Mouse (Mus musculus) forebrain, embryonic 12.5 days (tissue): Measurements from ENCODE around the gene Trim40. TPM values are rescaled to one million over a fixed set of nuclear protein-coding genes. Genes with fewer than 3 reads are reported as not detected.

Experiments used
- ATAC-seq: fragments of 200-750 bp; cut with Nextera tagmentation; 2 replicates; pipeline ENCODE4 v1.8.0; 2017; ENCODE audit warnings: moderate TSS enrichment; ENCODE audit not compliant: low FRiP score
- H3K27ac ChIP-seq: fragments of 300-500 bp; sonication (generic); 2 replicates; pipeline ENCODE4 v1.5.1; 2016; ENCODE audit warnings: mild to moderate bottlenecking
- H3K27me3 ChIP-seq: fragments of 300-500 bp; sonication (generic); 2 replicates; pipeline ENCODE4 v1.6.1; 2016; ENCODE audit warnings: mild to moderate bottlenecking
- H3K36me3 ChIP-seq: fragments of 300-500 bp; sonication (generic); replicated peaks from 2 replicates; pipeline ENCODE4 v1.6.1; 2016; ENCODE audit warnings: mild to moderate bottlenecking
- H3K4me1 ChIP-seq: fragments of 300-500 bp; sonication (generic); 2 replicates; pipeline ENCODE4 v1.6.1; 2016
- H3K4me2 ChIP-seq: fragments of 300-500 bp; sonication (generic); 2 replicates; pipeline ENCODE4 v1.6.1; 2016; ENCODE audit warnings: mild to moderate bottlenecking, moderate library complexity
- H3K4me3 ChIP-seq: fragments of 300-500 bp; sonication (generic); replicated peaks from 2 replicates; pipeline ENCODE4 v1.5.1; 2016; ENCODE audit warnings: mild to moderate bottlenecking
- H3K9ac ChIP-seq: fragments of 300-500 bp; sonication (generic); 2 replicates; pipeline ENCODE4 v1.6.1; 2016; ENCODE audit warnings: mild to moderate bottlenecking
- H3K9me3 ChIP-seq: fragments of 300-500 bp; sonication (generic); 2 replicates; pipeline ENCODE4 v1.6.1; 2016
- WGBS: fragments of 180-500 bp; shearing (Covaris S2); methylation state at CpG from one replicate; pipeline ENCODE4 v1.1.7; 2016; 5-methylcytosine and 5-hydroxymethylcytosine counted together
- polyA plus RNA-seq: library from polyadenylated mRNA; unstranded; fragments of >200 nt; fragmentation: Nextera tagmentation; extraction: Ambion mirVana; gene quantifications from 2 replicates; pipeline ENCODE4 v1.2.1, GENCODE M21; 2016

Trim40 gene
- polyA plus RNA-seq, 1 experiment from 2014 or later, result not detected

GRCm38 (mm10) chr17:36851627-36852026 lies 38.3 kb downstream of the Trim40 start:
- Histone ChIP-seq H3K4me1 (no peaks in the 10 kb centered on the region), H3K4me2 (no peak overlapping the region), H3K9ac (no peak overlapping the region), H3K36me3 (peaks cover 59% of the 10 kb centered on the region), H3K9me3 (no peaks in the 10 kb centered on the region), H3K27ac (no peak overlapping the region), H3K4me3 (no peak overlapping the region), H3K27me3 (no peaks in the 10 kb centered on the region)
- 90% methylated on average over 5 of the region's 5 CpGs for WGBS
- no peak for ATAC-seq

- H3K9me3 ChIP-seq, result no peaks in the 10 kb centered on the region
- H3K4me2 ChIP-seq, result no peak overlapping the region
- WGBS, result 83% methylated on average over 5 of the region's 5 CpGs
- no peak overlapping the region for H3K4me3 ChIP-seq
- ATAC-seq, result no peak
- H3K36me3 ChIP-seq, result peaks cover 55% of the 10 kb centered on the region
- H3K27ac ChIP-seq, result no peak overlapping the region
- H3K4me1 ChIP-seq, result no peaks in the 10 kb centered on the region
- no peaks in the 10 kb centered on the region for H3K27me3 ChIP-seq
- no peak overlapping the region for H3K9ac ChIP-seq
These were observed 38.7 kb downstream of the Trim40 start for GRCm38 (mm10) chr17:36851200-36851599.

- H3K27me3 ChIP-seq, result no peaks in the 10 kb centered on the region
- H3K27ac ChIP-seq, result no peak overlapping the region
- no peaks in the 10 kb centered on the region for H3K9me3 ChIP-seq
- no peak overlapping the region for H3K9ac ChIP-seq
- 94% methylated on average over 2 of the region's 2 CpGs for WGBS
- no peaks in the 10 kb centered on the region for H3K4me1 ChIP-seq
- ATAC-seq, result no peak
- peaks cover 45% of the 10 kb centered on the region for H3K36me3 ChIP-seq
- no peak overlapping the region for H3K4me2 ChIP-seq
- no peak overlapping the region for H3K4me3 ChIP-seq
These were observed 39.9 kb downstream of the Trim40 start for GRCm38 (mm10) chr17:36849992-36850391.

GRCm38 (mm10) chr17:36848911-36849310 lies 41.0 kb downstream of the Trim40 start:
- 90% methylated on average over 5 of the region's 5 CpGs for WGBS
- H3K27ac ChIP-seq, result no peak overlapping the region

GRCm38 (mm10) chr17:36844725-36845124 lies 45.2 kb downstream of the Trim40 start:
- 90% methylated on average over 1 of the region's 1 CpGs for WGBS

More at GRCm38 (mm10) chr17:36848911-36849310, 41.0 kb downstream of the Trim40 start:
- Histone ChIP-seq H3K4me3 (no peak overlapping the region), H3K9me3 (no peaks in the 10 kb centered on the region), H3K36me3 (peaks cover 34% of the 10 kb centered on the region), H3K9ac (no peak overlapping the region), H3K4me2 (no peak overlapping the region), H3K4me1 (no peaks in the 10 kb centered on the region), H3K27me3 (no peaks in the 10 kb centered on the region)
- ATAC-seq, result no peak

GRCm38 (mm10) chr17:36844286-36844719 lies 45.6 kb downstream of the Trim40 start:
- Histone ChIP-seq H3K36me3 (0 out of 2 replicates have a peak, but pooled peaks cover 3% of the 10 kb centered on the region), H3K4me1 (no peaks in the 10 kb centered on the region), H3K9ac (no peak overlapping the region), H3K4me2 (no peak overlapping the region), H3K9me3 (no peaks in the 10 kb centered on the region), H3K27ac (no peak overlapping the region), H3K4me3 (no peak overlapping the region), H3K27me3 (no peaks in the 10 kb centered on the region)
- ATAC-seq, result no peak

More at GRCm38 (mm10) chr17:36844725-36845124, 45.2 kb downstream of the Trim40 start:
- Histone ChIP-seq H3K9ac (no peak overlapping the region), H3K9me3 (no peaks in the 10 kb centered on the region), H3K4me3 (no peak overlapping the region), H3K27me3 (no peaks in the 10 kb centered on the region), H3K27ac (no peak overlapping the region), H3K4me1 (no peaks in the 10 kb centered on the region), H3K36me3 (0 out of 2 replicates have a peak, but pooled peaks cover 3% of the 10 kb centered on the region), H3K4me2 (no peak overlapping the region)
- no peak for ATAC-seq

GRCm38 (mm10) chr17:36843696-36844095 lies 46.2 kb downstream of the Trim40 start:
- ATAC-seq, result no peak
- Histone ChIP-seq H3K4me1 (peaks cover 4% of the 10 kb centered on the region; the same call in 1 of the 2 replicates), H3K27ac (no peak overlapping the region), H3K4me2 (no peak overlapping the region), H3K9ac (no peak overlapping the region), H3K9me3 (no peaks in the 10 kb centered on the region), H3K36me3 (0 out of 2 replicates have a peak, but pooled peaks cover 3% of the 10 kb centered on the region), H3K27me3 (no peaks in the 10 kb centered on the region), H3K4me3 (no peak overlapping the region)
- WGBS, result 80% methylated on average over 7 of the region's 7 CpGs

- H3K4me2 ChIP-seq, result no peak overlapping the region
- H3K36me3 ChIP-seq, result 0 out of 2 replicates have a peak, but pooled peaks cover 3% of the 10 kb centered on the region
- H3K9ac ChIP-seq, result no peak overlapping the region
- no peaks in the 10 kb centered on the region for H3K27me3 ChIP-seq
- H3K9me3 ChIP-seq, result no peaks in the 10 kb centered on the region
- H3K4me1 ChIP-seq, result peaks cover 14% of the 10 kb centered on the region
- no peak overlapping the region for H3K27ac ChIP-seq
- no peak for ATAC-seq
- no peak overlapping the region for H3K4me3 ChIP-seq
These were observed 48.9 kb downstream of the Trim40 start for GRCm38 (mm10) chr17:36840961-36841445.

- no peak overlapping the region for H3K27ac ChIP-seq
- no peaks in the 10 kb centered on the region for H3K9me3 ChIP-seq
- no peak overlapping the region for H3K4me3 ChIP-seq
- no peak overlapping the region for H3K4me2 ChIP-seq
- H3K36me3 ChIP-seq, result 0 out of 2 replicates have a peak, but pooled peaks cover 3% of the 10 kb centered on the region
- WGBS, result 91% methylated on average over 3 of the region's 3 CpGs
- H3K9ac ChIP-seq, result no peak overlapping the region
- no peak for ATAC-seq
- H3K4me1 ChIP-seq, result peaks cover 18% of the 10 kb centered on the region
- H3K27me3 ChIP-seq, result no peaks in the 10 kb centered on the region
These were observed 50.0 kb downstream of the Trim40 start for GRCm38 (mm10) chr17:36839931-36840330.

GRCm38 (mm10) chr17:36839001-36839400 lies 50.9 kb downstream of the Trim40 start:
- no peak overlapping the region for H3K4me2 ChIP-seq
- H3K9me3 ChIP-seq, result no peaks in the 10 kb centered on the region
- H3K4me3 ChIP-seq, result no peak overlapping the region
- H3K27ac ChIP-seq, result no peak overlapping the region
- H3K36me3 ChIP-seq, result 0 out of 2 replicates have a peak, but pooled peaks cover 3% of the 10 kb centered on the region
- H3K9ac ChIP-seq, result no peak overlapping the region
- WGBS, result 90% methylated on average over 5 of the region's 5 CpGs
- no peaks in the 10 kb centered on the region for H3K27me3 ChIP-seq
- no peak for ATAC-seq
- H3K4me1 ChIP-seq, result peaks cover 18% of the 10 kb centered on the region

- peak within 1 kb of the TSS; percentile 84 for H3K9ac ChIP-seq
- peaks cover 18% of the 10 kb centered on the region for H3K4me1 ChIP-seq
- no peaks in the 10 kb centered on the region for H3K27me3 ChIP-seq
- ATAC-seq, result peak; percentile 99
- H3K4me2 ChIP-seq, result peak within 1 kb of the TSS; percentile 62
- H3K36me3 ChIP-seq, result 0 out of 2 replicates have a peak, but pooled peaks cover 3% of the 10 kb centered on the region
- peak within 1 kb of the TSS; percentile 93 for H3K27ac ChIP-seq
- H3K4me3 ChIP-seq, result peak within 1 kb of the TSS; percentile 69
- H3K9me3 ChIP-seq, result no peaks in the 10 kb centered on the region
- WGBS, result under 1% methylated on average over 58 of the region's 58 CpGs
These were observed 52.9 kb downstream of the Trim40 start, which contains the start of gene Trim26 for GRCm38 (mm10) chr17:36836874-36837647. Gene Trim26 (plus strand): TSS chr17:36837134.

- 18% methylated on average over 3 of the region's 3 CpGs for WGBS
- Histone ChIP-seq H3K9me3 (no peaks in the 10 kb centered on the region), H3K9ac (peak overlapping the region; percentile 47), H3K27ac (peak overlapping the region; percentile 51; the same call in 1 of the 2 replicates), H3K27me3 (no peaks in the 10 kb centered on the region), H3K4me1 (peaks cover 18% of the 10 kb centered on the region), H3K4me3 (peak overlapping the region; percentile 69), H3K4me2 (peak overlapping the region; percentile 62), H3K36me3 (0 out of 2 replicates have a peak, but pooled peaks cover 3% of the 10 kb centered on the region)
- peak; percentile 27 for ATAC-seq
These were observed 53.5 kb downstream of the Trim40 start for GRCm38 (mm10) chr17:36836427-36836812.
